Mouse (Mus musculus): ENCODE measurements around the gene Sipa1l3.
A peak's percentile ranks its signal among the peaks of the same experiment; 100 is the strongest.

Sipa1l3 gene

DNA sequence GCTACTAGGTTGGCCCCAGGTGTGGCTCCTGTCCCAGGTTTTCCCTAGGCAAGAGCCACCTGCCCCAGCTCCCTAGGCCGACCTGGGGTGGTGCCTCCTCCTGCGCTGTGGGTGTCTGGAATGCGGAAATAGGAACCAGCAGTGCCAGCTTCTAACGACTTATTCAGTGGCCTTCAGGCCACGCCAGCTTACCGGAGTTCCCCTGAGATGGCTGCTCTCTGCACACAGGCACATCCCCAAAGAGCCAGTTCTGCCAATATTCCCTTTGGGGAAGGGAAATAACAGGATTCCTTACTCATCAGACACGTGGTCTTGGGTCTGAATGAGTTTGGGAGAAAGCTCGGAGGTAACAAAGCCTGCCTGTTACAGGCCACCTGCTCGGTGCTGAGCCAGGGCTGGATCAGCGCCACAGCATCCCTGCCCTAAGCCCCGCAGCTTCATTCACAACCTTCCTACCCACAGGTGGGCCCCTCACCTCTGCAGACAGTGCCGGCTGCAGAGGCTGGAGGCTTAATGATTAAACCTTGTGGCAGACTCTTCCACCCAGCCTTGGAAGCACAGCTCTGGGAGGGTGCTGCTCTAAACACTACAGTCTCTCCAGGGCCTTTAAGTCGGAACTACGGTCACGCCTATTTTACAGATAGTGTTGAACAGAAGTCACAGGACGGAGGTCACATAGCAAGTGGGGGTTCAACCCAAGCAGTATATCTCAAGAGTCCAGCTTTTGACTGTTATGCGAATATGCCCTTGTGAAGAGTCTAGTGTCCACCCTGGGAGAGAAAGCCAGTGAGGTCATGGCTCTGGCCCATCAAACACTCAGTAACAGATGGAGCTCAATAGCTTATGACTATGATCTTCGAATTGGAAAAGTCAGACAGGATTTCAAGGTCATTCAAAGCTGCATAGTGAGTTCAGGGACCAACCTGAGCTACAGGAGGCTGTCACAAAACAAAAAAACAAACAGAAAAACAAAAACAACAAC lies 12.8 kb downstream of the Sipa1l3 start:
- peak; percentile 73 for DNase-seq (ENCODE audit: low spot score)

DNA sequence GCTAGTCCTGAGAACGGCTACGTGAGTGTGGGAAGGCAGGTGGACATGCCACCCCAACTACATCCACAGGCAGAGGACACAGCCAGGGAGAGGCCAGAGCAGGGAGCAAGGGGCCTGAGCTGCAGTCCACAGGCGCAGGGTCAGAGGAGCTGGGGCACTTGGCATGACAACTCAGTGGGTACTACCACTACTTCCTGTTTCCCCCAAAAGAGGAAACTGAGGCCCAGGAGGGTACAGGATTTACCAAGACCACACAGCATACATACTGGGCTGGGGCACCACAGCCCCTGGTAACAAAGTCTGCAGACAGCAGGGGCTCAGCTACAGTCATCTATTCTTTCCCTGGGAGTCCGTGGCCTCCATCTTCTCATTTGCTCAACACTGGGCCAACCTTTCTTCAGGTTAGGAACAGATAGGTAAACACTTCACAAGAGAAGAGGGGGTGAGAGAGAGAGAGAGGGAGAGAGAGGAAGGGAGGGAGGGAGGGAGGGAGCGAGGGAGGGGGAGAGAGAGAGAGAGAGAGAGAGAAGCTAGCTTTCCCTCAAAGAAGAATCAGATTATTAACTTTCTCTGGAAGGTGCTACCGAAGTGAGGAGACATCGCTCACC lies 13.7 kb downstream of the Sipa1l3 start:
- DNase-seq (ENCODE audit: low spot score) = no peak

DNA sequence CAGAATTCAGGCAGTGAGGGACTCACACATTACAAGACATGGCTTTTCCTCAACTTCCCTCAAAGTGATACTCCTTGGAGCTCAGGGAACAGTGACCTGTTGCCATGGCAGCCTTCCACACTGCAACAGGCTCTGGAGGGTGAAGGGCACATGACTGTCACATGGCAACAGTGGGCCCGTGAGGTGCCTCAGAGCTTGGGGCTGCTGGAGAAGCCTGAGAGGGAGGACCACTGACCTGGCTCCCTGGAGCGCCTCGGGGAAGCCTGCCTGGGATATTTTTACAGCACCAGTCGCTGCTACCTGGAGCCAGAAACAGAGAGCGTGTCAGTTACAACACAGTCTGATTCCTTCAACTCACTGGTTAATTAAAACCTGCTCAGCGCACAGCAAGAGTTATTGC lies 14.8 kb downstream of the Sipa1l3 start:
- no peak for DNase-seq (ENCODE audit: low spot score)

GRCm38 (mm10) chr7:29501214-29501613 lies 17.2 kb downstream of the Sipa1l3 start:
- DNase-seq (ENCODE audit: low spot score) = no peak

DNA sequence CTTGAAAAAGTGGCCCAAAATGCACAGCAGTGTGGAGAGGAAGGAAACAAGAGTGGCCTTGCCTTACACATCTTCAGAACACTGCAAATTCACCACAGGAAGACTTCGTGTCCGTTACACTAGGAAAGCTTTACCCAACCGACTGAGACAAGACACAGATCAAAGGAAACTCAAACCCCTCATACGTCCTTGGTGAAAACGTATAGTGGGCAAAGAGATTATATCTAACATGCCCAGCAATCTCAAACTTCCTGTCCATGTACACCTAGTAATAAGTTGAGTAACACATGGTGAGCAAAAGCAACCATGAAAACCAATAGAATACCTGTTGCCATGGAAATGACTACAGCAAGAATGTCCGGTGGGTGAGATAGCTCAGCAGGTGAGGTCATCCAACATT lies 19.4 kb downstream of the Sipa1l3 start:
- no peak for DNase-seq (ENCODE audit: low spot score)

- peak; percentile 68 for DNase-seq (ENCODE audit: low spot score)
Measured at GRCm38 (mm10) chr7:29496953-29497590, 21.4 kb downstream of the Sipa1l3 start.

GRCm38 (mm10) chr7:29496332-29496731 lies 22.1 kb downstream of the Sipa1l3 start:
- no peak for DNase-seq (ENCODE audit: low spot score)

DNA sequence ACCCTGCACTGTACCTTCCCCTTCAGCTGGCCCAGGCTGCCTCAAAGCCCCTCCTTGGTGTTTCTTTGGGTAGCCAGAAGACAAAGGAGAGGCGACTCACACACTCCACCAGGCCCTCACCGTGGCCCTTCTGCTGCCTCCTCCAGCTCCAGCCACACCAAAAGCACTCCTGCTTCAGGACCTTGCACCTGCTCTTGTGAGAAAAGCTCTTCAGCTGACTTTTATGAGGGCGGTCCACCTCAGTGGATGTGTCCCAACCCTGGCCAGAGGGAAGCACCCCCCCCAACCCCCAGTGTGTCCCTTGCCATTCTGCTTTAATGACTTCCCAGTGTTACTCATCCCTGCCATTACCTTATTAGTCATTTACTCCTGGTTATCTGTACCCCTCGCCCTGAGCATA lies 22.6 kb downstream of the Sipa1l3 start:
- DNase-seq (ENCODE audit: low spot score) = no peak

DNA sequence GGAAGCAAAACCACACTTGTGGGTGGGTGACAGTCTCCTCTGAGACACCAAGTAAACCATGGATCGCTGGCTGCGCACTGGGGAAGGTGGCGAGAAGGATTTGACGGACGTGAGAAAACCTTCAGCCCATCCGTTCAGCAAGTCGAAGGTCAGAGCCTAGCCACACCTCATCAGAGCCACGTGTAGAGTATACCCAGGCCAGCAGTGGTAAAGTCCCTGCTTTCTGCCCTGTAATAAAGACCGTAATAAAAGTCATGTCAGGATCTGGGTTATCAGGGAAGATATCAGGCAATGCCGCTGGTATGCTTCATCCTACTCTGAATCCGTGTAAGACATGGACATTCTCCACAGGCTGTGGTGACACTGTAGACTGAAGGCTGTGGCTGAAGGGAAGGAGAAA lies 23.6 kb downstream of the Sipa1l3 start:
- DNase-seq (ENCODE audit: low spot score) = no peak

DNA sequence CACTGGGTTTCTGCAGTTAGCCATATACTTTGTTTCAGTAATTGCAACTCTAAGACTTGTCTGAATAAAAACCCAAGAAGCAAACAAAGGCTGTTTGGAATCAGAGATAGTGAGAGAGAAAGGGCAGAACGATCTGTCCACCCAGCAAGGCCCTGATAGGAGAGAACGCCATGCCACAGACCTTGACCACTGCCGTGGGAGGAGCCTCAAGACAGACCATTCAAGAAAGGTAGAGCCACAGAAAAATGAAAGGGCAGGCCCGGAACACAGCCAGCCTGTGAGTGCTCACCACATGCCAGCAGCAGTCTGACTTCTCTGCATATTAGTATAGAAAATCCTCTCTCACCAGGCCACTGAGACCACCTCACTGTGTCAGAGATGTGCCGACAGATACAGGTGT lies 24.4 kb downstream of the Sipa1l3 start:
- DNase-seq (ENCODE audit: low spot score) = no peak

DNA sequence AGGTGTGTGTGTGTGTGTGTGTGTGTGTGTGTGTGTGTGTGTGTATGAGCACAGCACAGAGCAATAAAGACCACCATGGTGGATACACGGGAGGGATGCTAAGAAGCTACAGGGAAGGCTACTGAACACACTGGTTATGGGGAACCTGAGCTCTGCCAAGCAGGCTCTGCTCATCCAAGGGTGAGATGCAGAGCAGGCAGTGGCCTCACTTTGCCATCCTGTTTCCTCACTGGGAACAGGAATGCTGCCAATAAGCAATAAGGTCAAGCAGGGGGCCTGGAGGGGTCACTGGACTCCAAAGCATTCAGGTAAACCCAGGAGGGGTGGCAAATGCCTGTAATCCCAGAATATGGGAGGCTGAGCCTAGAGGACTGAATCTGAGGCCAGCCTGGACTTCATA lies 25.4 kb downstream of the Sipa1l3 start:
- DNase-seq (ENCODE audit: low spot score) = no peak

DNA sequence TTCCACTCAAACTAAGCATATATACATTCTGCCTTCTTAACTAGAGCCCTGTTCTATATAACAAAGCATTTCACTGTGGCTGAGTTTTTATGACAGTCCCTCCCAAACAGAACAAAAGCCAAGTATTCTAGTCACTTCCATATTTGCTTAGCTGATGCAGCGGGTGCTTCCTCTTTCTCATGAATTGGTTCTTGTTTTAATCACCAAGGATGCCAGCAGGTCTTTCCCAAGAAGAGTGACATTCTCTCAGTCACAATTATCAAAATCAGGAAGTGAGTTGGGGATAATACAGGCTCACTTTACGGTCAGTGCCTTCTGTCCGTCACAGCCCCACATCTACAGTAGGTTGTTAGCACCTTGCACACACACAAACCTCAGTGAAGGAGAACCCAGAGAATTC lies 26.6 kb downstream of the Sipa1l3 start:
- no peak for DNase-seq (ENCODE audit: low spot score)

DNA sequence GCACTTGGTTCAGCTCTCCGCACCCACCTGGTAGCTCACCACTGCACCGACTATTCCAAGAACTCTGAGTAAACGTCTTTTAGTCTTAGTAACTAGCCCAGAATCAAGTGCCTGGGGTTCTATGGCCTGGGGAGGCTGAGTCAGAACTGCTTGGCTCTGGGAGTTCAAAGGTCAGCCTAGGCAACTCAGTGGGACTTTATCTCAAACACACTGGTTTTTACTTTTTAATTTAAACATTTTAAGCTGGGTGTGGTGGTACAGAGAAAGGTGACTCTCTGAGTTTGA lies 27.0 kb downstream of the Sipa1l3 start:
- no peak for DNase-seq (ENCODE audit: low spot score)

- DNase-seq (ENCODE audit: low spot score) = no peak
Measured at GRCm38 (mm10) chr7:29490704-29491470, 27.6 kb downstream of the Sipa1l3 start.

GRCm38 (mm10) chr7:29489851-29490250 lies 28.6 kb downstream of the Sipa1l3 start:
- DNase-seq (ENCODE audit: low spot score) = no peak

GRCm38 (mm10) chr7:29489364-29489763 lies 29.1 kb downstream of the Sipa1l3 start:
- DNase-seq (ENCODE audit: low spot score) = no peak

DNA sequence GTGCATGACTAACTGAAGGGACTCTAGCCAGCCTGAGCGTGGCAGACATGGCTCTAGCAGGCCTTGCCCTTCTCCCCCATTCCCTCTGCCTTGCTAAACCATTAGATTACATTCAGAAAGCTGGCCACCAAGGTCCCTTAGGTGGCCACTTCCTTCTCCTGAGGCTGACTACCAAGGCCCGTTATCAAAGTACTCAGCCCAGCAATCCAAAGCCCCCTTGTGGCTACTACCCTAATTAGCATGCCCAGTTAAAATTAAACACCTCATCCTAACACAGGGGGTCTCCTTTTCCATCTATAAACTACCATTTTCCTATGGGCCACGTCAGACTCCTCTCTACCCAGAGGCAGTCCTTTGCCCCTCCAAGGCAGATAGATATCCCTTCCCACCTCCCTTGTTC lies 31.7 kb downstream of the Sipa1l3 start:
- no peak for DNase-seq (ENCODE audit: low spot score)

DNA sequence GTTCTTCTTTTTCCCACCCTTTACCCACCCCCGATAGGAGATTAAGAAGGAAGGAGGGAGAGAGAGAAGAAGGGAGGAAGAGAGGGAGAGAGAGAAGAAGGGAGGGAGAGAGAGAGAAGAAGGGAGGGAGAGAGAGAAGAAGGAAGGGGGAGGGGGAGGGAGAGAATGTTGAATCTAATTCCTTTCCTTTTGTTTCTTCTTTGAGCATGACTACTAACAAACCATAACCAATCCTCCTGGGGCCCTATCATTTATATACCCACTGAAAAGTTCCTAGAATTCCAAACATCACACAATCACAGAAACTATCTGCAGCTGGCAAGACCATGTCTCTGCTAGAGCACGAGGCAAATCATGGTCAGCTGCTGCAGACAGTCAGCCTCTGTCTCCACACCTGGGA lies 32.7 kb downstream of the Sipa1l3 start:
- no peak for DNase-seq (ENCODE audit: low spot score)

DNA sequence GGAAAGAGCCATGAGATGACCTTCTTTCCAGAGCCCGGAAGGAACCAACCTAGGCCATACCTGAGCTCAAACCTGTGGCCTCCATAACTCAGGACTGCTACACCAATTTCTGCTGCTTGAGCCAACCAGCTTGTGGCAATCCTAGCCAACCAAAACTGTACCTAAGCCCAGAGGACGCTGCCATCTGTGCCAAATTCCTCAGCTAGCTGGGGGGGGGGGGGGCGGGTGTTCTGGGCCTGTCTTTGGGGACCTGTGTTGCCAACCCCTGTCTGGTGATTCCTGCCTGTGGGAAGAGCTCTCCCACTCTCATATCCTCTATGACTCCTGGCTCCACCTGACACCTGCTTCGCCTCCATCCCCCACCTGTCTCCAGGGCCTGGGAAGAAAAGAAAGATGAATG lies 34.9 kb downstream of the Sipa1l3 start:
- no peak for DNase-seq (ENCODE audit: low spot score)

GRCm38 (mm10) chr7:29481345-29482155 lies 36.9 kb downstream of the Sipa1l3 start:
- DNase-seq (ENCODE audit: low spot score) = no peak

- no peak for DNase-seq (ENCODE audit: low spot score)
Measured at GRCm38 (mm10) chr7:29480590-29481344, 37.7 kb downstream of the Sipa1l3 start.
